28 mouse cellular contexts compared by ENCODE assay signal in genomic region chr11:31746939-31747338, GRCm38 (mm10).
A peak's percentile ranks its signal among the peaks of the same experiment; 100 is the strongest.
DNase-seq lines count a peak whose midpoint lies in the region; ATAC-seq and TF ChIP-seq lines count a peak whose summit lies in the region.
"Had no signal": no experiment of that assay in that cellular context is flagged by ENCODE, and none has a peak within 500 bp of the region (broad histone marks: within the 10 kb centered on the region; RNA-seq: fewer than 3 reads in every experiment).

No protein-coding gene starts in this region.

- 29% methylated on average over 8 of the region's 8 CpGs for WGBS in liver, adult 2 months
- WGBS in limb, embryonic 10.5 days, result 86% methylated on average over 8 of the region's 8 CpGs
- WGBS in midbrain, embryonic 11.5 days, result 80% methylated on average over 8 of the region's 8 CpGs
- WGBS in forebrain, embryonic 15.5 days, result 92% methylated on average over 8 of the region's 8 CpGs

- dilution Hi-C loops in CH12.LX (cut with MboI; ENCODE audit: extremely low pct_ligation_motif_present, extremely low pct_unique_long_range_greater_than_20kb, low sequenced_read_pairs), result no loop called here

- no peak for TF ChIP-seq EP300 in CH12.LX (IDR thresholded peaks at IDR 0.05; ENCODE audit: low read length)

- no peak overlapping the region for H3K4me2 ChIP-seq in CH12.LX (ENCODE audit: insufficient read depth, low read depth, poor library complexity, severe bottlenecking)
- H3K4me2 ChIP-seq in midbrain, embryonic 11.5 days, result no peak overlapping the region
- no peak overlapping the region for H3K4me2 ChIP-seq in forebrain, embryonic 15.5 days (replicated peaks)
- H3K4me2 ChIP-seq: embryonic facial prominence, embryonic 12.5 days; heart, embryonic 13.5 days; hindbrain, embryonic 14.5 days; midbrain, embryonic 15.5 days had no signal

- no peak overlapping the region for H3K4me3 ChIP-seq in liver, adult 2 months (ENCODE audit: insufficient read depth, low read depth, low read length)
- H3K4me3 ChIP-seq in CH12.LX (replicated peaks in 1 of 3; ENCODE audit: low read depth in 2 of 3, low read length in 2 of 3, poor library complexity in 1 of 3), result no peak overlapping the region
- no peak overlapping the region for H3K4me3 ChIP-seq in limb, embryonic 10.5 days
- no peak overlapping the region for H3K4me3 ChIP-seq in midbrain, embryonic 11.5 days (ENCODE audit: low read depth, low read length)
- no peak overlapping the region for H3K4me3 ChIP-seq in forebrain, embryonic 15.5 days
- H3K4me3 ChIP-seq: embryonic facial prominence, embryonic 12.5 days; gastrocnemius, adult 2 months; heart, adult 2 months; heart, embryonic 13.5 days; megakaryocyte, embryonic 14.5 days; midbrain, embryonic 15.5 days had no signal

- TF ChIP-seq POLR2A in liver, adult 2 months (IDR thresholded peaks at IDR 0.05; ENCODE audit: extremely low read depth, insufficient read depth, low read length), result no peak
- TF ChIP-seq POLR2A in CH12.LX (IDR thresholded peaks at IDR 0.05; ENCODE audit: low read depth, low read length), result no peak

- peak; percentile 91 for DNase-seq in liver, adult 2 months (ENCODE audit: extremely low read depth, low read depth, low spot score)
- DNase-seq in liver, result no peak
- DNase-seq in CH12.LX (ENCODE audit: extremely low read depth), result no peak
- DNase-seq in limb, embryonic 10.5 days (ENCODE audit: low spot score), result no peak
- DNase-seq in thymus, postnatal 14 days, result peak; percentile 22
- DNase-seq in layer of hippocampus, postnatal 10 days (ENCODE audit: low spot score in 2 of 2), result no peak
- no peak for DNase-seq in midbrain, embryonic 11.5 days (ENCODE audit: low spot score, missing footprints)
- DNase-seq: adrenal gland, postnatal 10 days; cerebellum, adult 9-10 months; cerebellum, postnatal 36 days; gastrocnemius, adult 2 months; gastrocnemius, postnatal 36 days; heart, adult 2 months; heart, postnatal 10 days; kidney, postnatal 4 days; layer of hippocampus, postnatal 36 days; lung, postnatal 4 days; right cerebral cortex, postnatal 25 days had no signal

- no peaks in the 10 kb centered on the region for H3K27me3 ChIP-seq in liver, adult 2 months (ENCODE audit: control insufficient read depth, insufficient read depth, low read length)
- no peaks in the 10 kb centered on the region for H3K27me3 ChIP-seq in CH12.LX (replicated peaks)
- peaks cover 12% of the 10 kb centered on the region; the same call in 1 of the 2 replicates for H3K27me3 ChIP-seq in limb, embryonic 10.5 days (ENCODE audit: low read depth, poor library complexity, severe bottlenecking)
- H3K27me3 ChIP-seq in midbrain, embryonic 11.5 days (ENCODE audit: control insufficient read depth, insufficient read depth, low read length), result no peaks in the 10 kb centered on the region
- no peaks in the 10 kb centered on the region for H3K27me3 ChIP-seq in forebrain, embryonic 15.5 days
- H3K27me3 ChIP-seq: embryonic facial prominence, embryonic 12.5 days; heart, embryonic 13.5 days; midbrain, embryonic 15.5 days had no signal

- H3K27ac ChIP-seq in liver, adult 2 months (replicated peaks; ENCODE audit: insufficient read depth, low read depth, low read length), result 0 out of 2 replicates have a peak overlapping the region, but pooled peaks have one; percentile 10
- no peak overlapping the region for H3K27ac ChIP-seq in CH12.LX (ENCODE audit: insufficient read depth, low read depth)
- peak overlapping the region; percentile 47; the same call in 1 of the 2 replicates for H3K27ac ChIP-seq in limb, embryonic 10.5 days
- no peak overlapping the region for H3K27ac ChIP-seq in midbrain, embryonic 11.5 days (ENCODE audit: low read depth, low read length)
- no peak overlapping the region for H3K27ac ChIP-seq in forebrain, embryonic 15.5 days (replicated peaks)
- H3K27ac ChIP-seq: embryonic facial prominence, embryonic 12.5 days; gastrocnemius, adult 2 months; heart, adult 2 months; heart, embryonic 13.5 days; hindbrain, embryonic 14.5 days; kidney, postnatal 0 days; liver, embryonic 14.5 days; midbrain, embryonic 15.5 days had no signal

- no peaks in the 10 kb centered on the region for H3K79me2 ChIP-seq in liver, adult 2 months (ENCODE audit: control insufficient read depth, insufficient read depth, low read length)
- H3K79me2 ChIP-seq in CH12.LX (replicated peaks; ENCODE audit: control insufficient read depth, extremely low read depth, insufficient read depth, poor library complexity, severe bottlenecking), result no peaks in the 10 kb centered on the region

- ATAC-seq in midbrain, embryonic 11.5 days (ENCODE audit: low FRiP score), result no peak
- ATAC-seq in forebrain, embryonic 15.5 days (replicated peaks), result no peak
- ATAC-seq: forebrain, embryonic 14.5 days; midbrain, embryonic 15.5 days had no signal

- TF ChIP-seq CTCF in liver, adult 2 months (IDR thresholded peaks at IDR 0.05; ENCODE audit: low read depth, low read length), result 0 out of 2 replicates have a peak, but pooled peaks have one; percentile 4
- TF ChIP-seq CTCF in CH12.LX (conservative IDR thresholded peaks at IDR 0.05 in 1 of 2, IDR thresholded peaks at IDR 0.05 in 1 of 2; ENCODE audit: low read depth in 2 of 2, low read length in 2 of 2), result no peak

- no peak overlapping the region for H3K9ac ChIP-seq in liver, adult 2 months (ENCODE audit: low read depth, low read length)
- H3K9ac ChIP-seq in CH12.LX (ENCODE audit: insufficient read depth, low read depth), result no peak overlapping the region
- no peak overlapping the region for H3K9ac ChIP-seq in midbrain, embryonic 11.5 days (ENCODE audit: low read length)
- H3K9ac ChIP-seq in forebrain, embryonic 15.5 days (replicated peaks), result no peak overlapping the region
- H3K9ac ChIP-seq: embryonic facial prominence, embryonic 12.5 days; heart, embryonic 13.5 days; hindbrain, embryonic 14.5 days; liver, embryonic 14.5 days; midbrain, embryonic 15.5 days had no signal

- in situ Hi-C loops in CH12.LX (cut with MboI; ENCODE audit: low pct_ligation_motif_present, low pct_unique_long_range_greater_than_20kb, low sequenced_read_pairs), result no loop called here

- no peaks in the 10 kb centered on the region for H3K36me3 ChIP-seq in liver, adult 2 months (ENCODE audit: control insufficient read depth, insufficient read depth, low read length)
- H3K36me3 ChIP-seq in CH12.LX (replicated peaks in 1 of 2; ENCODE audit: control insufficient read depth in 1 of 2, insufficient read depth in 1 of 2, low read length in 1 of 2), result no peaks in the 10 kb centered on the region
- no peaks in the 10 kb centered on the region for H3K36me3 ChIP-seq in limb, embryonic 10.5 days
- H3K36me3 ChIP-seq in midbrain, embryonic 11.5 days (ENCODE audit: control insufficient read depth, insufficient read depth, low read length), result no peaks in the 10 kb centered on the region
- no peaks in the 10 kb centered on the region for H3K36me3 ChIP-seq in forebrain, embryonic 15.5 days
- H3K36me3 ChIP-seq: embryonic facial prominence, embryonic 12.5 days; G1E; heart, embryonic 13.5 days; midbrain, embryonic 15.5 days had no signal

- H3K4me1 ChIP-seq in liver, adult 2 months (ENCODE audit: control insufficient read depth, insufficient read depth, low read length), result peaks cover 6% of the 10 kb centered on the region; the same call in 1 of the 2 replicates
- H3K4me1 ChIP-seq in CH12.LX (ENCODE audit: control insufficient read depth in 1 of 2, insufficient read depth in 2 of 2), result peaks cover 23 to 46% of the 10 kb centered on the region in 2 experiments
- peaks cover 37% of the 10 kb centered on the region for H3K4me1 ChIP-seq in limb, embryonic 10.5 days
- H3K4me1 ChIP-seq in midbrain, embryonic 11.5 days (ENCODE audit: control insufficient read depth, insufficient read depth, low read length), result peaks cover 15% of the 10 kb centered on the region
- H3K4me1 ChIP-seq in forebrain, embryonic 15.5 days, result peaks cover 12% of the 10 kb centered on the region
- H3K4me1 ChIP-seq: heart, embryonic 13.5 days had no signal

- no peak for TF ChIP-seq RAD21 in CH12.LX (IDR thresholded peaks at IDR 0.05; ENCODE audit: low read depth, low read length)

- H3K9me3 ChIP-seq in CH12.LX (replicated peaks; ENCODE audit: low read length), result no peaks in the 10 kb centered on the region
- no peaks in the 10 kb centered on the region for H3K9me3 ChIP-seq in limb, embryonic 10.5 days (replicated peaks)
- H3K9me3 ChIP-seq in midbrain, embryonic 11.5 days (ENCODE audit: control insufficient read depth, low read length), result no peaks in the 10 kb centered on the region
- no peaks in the 10 kb centered on the region for H3K9me3 ChIP-seq in forebrain, embryonic 15.5 days
- H3K9me3 ChIP-seq: embryonic facial prominence, embryonic 12.5 days; G1E; heart, embryonic 13.5 days; midbrain, embryonic 15.5 days had no signal

TF ChIP-seq in CH12.LX, 34 proteins besides CTCF, POLR2A, EP300 and RAD21:
- TF ChIP-seq BHLHE40 (IDR thresholded peaks at IDR 0.05; ENCODE audit: low read depth, low read length) (peak; percentile 61), MAFK (IDR thresholded peaks at IDR 0.05; ENCODE audit: insufficient replicate concordance, low read length) (no peak)
TF ChIP-seq in CH12.LX: peak in this region for 1.

Comparison
In these comparisons a context has a peak if more than half of its experiments do, and no peak if none do; other contexts are left out.
1. DNase-seq: peak in liver, adult 2 months (single experiment) and thymus, postnatal 14 days (single experiment); none in liver (single experiment), CH12.LX (single experiment), limb, embryonic 10.5 days (single experiment), layer of hippocampus, postnatal 10 days (0 of 2) and midbrain, embryonic 11.5 days (single experiment).
2. H3K27ac ChIP-seq: peak in liver, adult 2 months (single experiment) and limb, embryonic 10.5 days (single experiment); none in CH12.LX (single experiment), midbrain, embryonic 11.5 days (single experiment) and forebrain, embryonic 15.5 days (single experiment).